ENCODE assay signal across 8 mouse cellular contexts in genomic region chr6:84697474-84698287, GRCm38 (mm10).
DNase-seq lines count a peak whose midpoint lies in the region; ATAC-seq and TF ChIP-seq lines count a peak whose summit lies in the region.

No protein-coding gene starts in this region.

- no peak overlapping the region for H3K4me3 ChIP-seq in kidney, adult 2 months (ENCODE audit: insufficient read depth, low read depth, low read length)

- H3K36me3 ChIP-seq in kidney, adult 2 months (ENCODE audit: control insufficient read depth, insufficient read depth, low read length), result no peaks in the 10 kb centered on the region

- DNase-seq in adrenal gland, adult 18-20 months (ENCODE audit: low spot score in 2 of 2), result peak; percentile 27 to 29
- peak; percentile 10 for DNase-seq in gastrocnemius, postnatal 14 days
- DNase-seq in kidney, adult 2 months, result peak; percentile 47
- DNase-seq in mesoderm, embryonic 11.5 days (ENCODE audit: low read depth, low spot score), result peak; percentile 23
- DNase-seq in cerebellum, postnatal 14 days, result no peak
- DNase-seq in thymus, adult 18-20 months, result no peak
- no peak for DNase-seq in layer of hippocampus, adult 9-10 months (ENCODE audit: low spot score)

- 35% methylated on average over 9 of the region's 9 CpGs for WGBS in kidney, adult 2 months

- peaks cover 12% of the 10 kb centered on the region for H3K4me1 ChIP-seq in kidney, adult 2 months (ENCODE audit: control insufficient read depth, insufficient read depth, low read length)

- H3K27me3 ChIP-seq in kidney, adult 2 months (replicated peaks; ENCODE audit: control insufficient read depth, insufficient read depth, low read length), result no peaks in the 10 kb centered on the region

- no peak for TF ChIP-seq POLR2A in kidney, adult 2 months (IDR thresholded peaks at IDR 0.05; ENCODE audit: low read depth, low read length)

- no peak for ATAC-seq in frontal cortex, adult (ENCODE audit: low TSS enrichment)

- H3K27ac ChIP-seq in kidney, adult 2 months (ENCODE audit: insufficient read depth, low read depth, low read length), result no peak overlapping the region

- intact Hi-C loops in gastrocnemius, postnatal 14 days (cut with DNase I; ENCODE audit: low total_unique reads), result no loop called here

- TF ChIP-seq CTCF in kidney, adult 2 months (conservative IDR thresholded peaks at IDR 0.05; ENCODE audit: insufficient read depth, insufficient read length, low read depth, low read length), result no peak

Comparison
In these comparisons a context has a peak if more than half of its experiments do, and no peak if none do; other contexts are left out.
1. DNase-seq: peak in adrenal gland, adult 18-20 months (2 of 2), gastrocnemius, postnatal 14 days (single experiment), kidney, adult 2 months (single experiment) and mesoderm, embryonic 11.5 days (single experiment); none in cerebellum, postnatal 14 days (0 of 2), thymus, adult 18-20 months (0 of 2) and layer of hippocampus, adult 9-10 months (single experiment).